Mouse (Mus musculus): Measurements from ENCODE around the gene Lrrfip1. TPM values are rescaled to one million over a fixed set of nuclear protein-coding genes. Genes with fewer than 3 reads are reported as not detected.

Gene Lrrfip1
- polyA plus RNA-seq, 1 experiment, result 74.1 TPM

DNA sequence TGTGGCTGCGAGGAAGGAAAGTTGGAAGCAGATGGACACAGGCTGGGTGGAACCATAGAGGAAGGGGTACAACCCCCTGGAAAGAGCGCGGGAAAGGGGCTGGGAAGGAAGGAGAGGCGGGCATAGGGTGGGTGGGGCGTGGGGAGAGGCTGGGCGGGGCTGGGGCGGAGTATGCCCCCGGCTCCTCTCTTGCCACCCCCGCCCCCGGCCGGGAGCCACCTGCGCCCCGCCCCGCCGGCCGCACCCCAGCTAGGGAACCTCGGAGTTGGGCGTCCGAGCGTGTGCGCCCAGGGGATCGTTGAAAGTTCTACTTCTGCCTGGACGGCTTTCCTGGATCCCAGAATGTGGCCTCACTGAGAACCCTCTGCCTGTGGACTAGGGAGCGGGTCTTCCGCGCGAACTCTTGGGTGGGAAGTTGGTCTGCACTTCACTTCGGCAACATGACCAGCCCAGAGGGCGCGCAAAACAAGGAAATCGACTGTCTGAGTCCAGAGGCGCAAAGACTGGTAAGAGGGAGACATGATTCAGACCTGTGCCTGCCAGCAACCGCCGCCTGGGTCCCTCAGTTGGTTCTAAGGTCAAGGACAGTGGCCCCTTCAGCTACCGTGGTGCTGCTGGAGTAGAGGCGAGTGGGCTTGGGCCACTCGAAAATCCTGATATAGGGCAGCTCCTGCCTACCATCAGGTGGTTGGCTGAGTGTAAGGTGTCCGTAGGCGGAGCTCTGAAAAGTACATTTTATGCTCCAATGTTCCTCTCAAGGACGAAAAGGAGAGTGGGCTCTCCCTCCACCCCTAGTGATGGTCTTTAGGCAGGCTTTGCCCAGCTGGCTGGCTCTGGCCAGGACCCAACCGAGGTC is 54.9 kb downstream of the Lrrfip1 start:
- peak overlapping the region; percentile 65 for H3ac ChIP-seq (ENCODE audit: control insufficient read depth, insufficient read length, low read depth)
- no peaks in the 10 kb centered on the region for H3K27me3 ChIP-seq (ENCODE audit: control insufficient read depth, insufficient read depth, insufficient read length)
- H3K79me2 ChIP-seq (ENCODE audit: control insufficient read depth, insufficient read depth), result peaks cover 87% of the 10 kb centered on the region
- H3K79me3 ChIP-seq (ENCODE audit: low read depth), result peaks cover 70% of the 10 kb centered on the region
- H3K36me3 ChIP-seq (ENCODE audit: control insufficient read depth, insufficient read depth), result peaks cover 5% of the 10 kb centered on the region
- H3K4me3 ChIP-seq (ENCODE audit: insufficient read depth, poor library complexity, severe bottlenecking), result peak overlapping the region; percentile 84
- TF ChIP-seq USF1 (IDR thresholded peaks at IDR 0.05; ENCODE audit: low read depth) (no peak), MAX (IDR thresholded peaks at IDR 0.05) (no peak), FOSL1 (IDR thresholded peaks at IDR 0.05; ENCODE audit: insufficient read depth, low read length, poor library complexity, severe bottlenecking) (no peak), CEBPB (IDR thresholded peaks at IDR 0.05; ENCODE audit: low read depth) (no peak), MYOG (IDR thresholded peaks at IDR 0.05; ENCODE audit: control insufficient read depth, extremely low read depth, insufficient read length) (no peak), CTCF (IDR thresholded peaks at IDR 0.05; ENCODE audit: control insufficient read depth, insufficient read depth, insufficient read length) (no peak), MYOD1 (IDR thresholded peaks at IDR 0.05; ENCODE audit: control insufficient read depth, insufficient read length, low read depth) (no peak)

DNA sequence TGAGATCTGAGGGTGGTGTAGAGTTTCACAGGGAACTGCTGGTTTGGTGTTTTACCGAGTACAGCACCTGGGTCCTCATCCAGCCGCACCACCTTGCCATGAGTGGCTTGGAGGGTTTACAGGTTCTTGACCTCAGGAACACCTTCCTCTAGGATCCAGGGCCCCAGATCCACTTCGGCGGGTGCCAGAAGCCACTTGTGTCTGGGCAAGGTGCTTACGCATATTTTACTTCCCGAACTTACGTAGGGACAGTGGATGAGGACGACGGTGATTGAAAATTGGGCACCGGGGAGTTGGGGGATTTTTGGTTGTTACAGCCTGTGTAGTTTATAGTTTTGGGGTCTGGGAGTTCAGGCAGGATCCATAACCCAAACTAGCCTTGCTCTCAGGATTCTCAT is 55.5 kb downstream of the Lrrfip1 start:
- Histone ChIP-seq H3K79me2 (ENCODE audit: control insufficient read depth, insufficient read depth) (peaks cover 89% of the 10 kb centered on the region), H3K36me3 (ENCODE audit: control insufficient read depth, insufficient read depth) (peaks cover 8% of the 10 kb centered on the region), H3K27me3 (ENCODE audit: control insufficient read depth, insufficient read depth, insufficient read length) (no peaks in the 10 kb centered on the region), H3K79me3 (ENCODE audit: low read depth) (peaks cover 76% of the 10 kb centered on the region), H3ac (ENCODE audit: control insufficient read depth, insufficient read length, low read depth) (peak overlapping the region; percentile 57), H3K4me3 (ENCODE audit: insufficient read depth, poor library complexity, severe bottlenecking) (peak overlapping the region; percentile 84)
- no peak for TF ChIP-seq CEBPB (IDR thresholded peaks at IDR 0.05; ENCODE audit: low read depth)
- TF ChIP-seq USF1 (IDR thresholded peaks at IDR 0.05; ENCODE audit: low read depth), result no peak
- no peak for TF ChIP-seq MYOG (IDR thresholded peaks at IDR 0.05; ENCODE audit: control insufficient read depth, extremely low read depth, insufficient read length)
- no peak for TF ChIP-seq MYOD1 (IDR thresholded peaks at IDR 0.05; ENCODE audit: control insufficient read depth, insufficient read length, low read depth)
- TF ChIP-seq MAX (IDR thresholded peaks at IDR 0.05), result no peak
- no peak for TF ChIP-seq CTCF (IDR thresholded peaks at IDR 0.05; ENCODE audit: control insufficient read depth, insufficient read depth, insufficient read length)
- no peak for TF ChIP-seq FOSL1 (IDR thresholded peaks at IDR 0.05; ENCODE audit: insufficient read depth, low read length, poor library complexity, severe bottlenecking)

DNA sequence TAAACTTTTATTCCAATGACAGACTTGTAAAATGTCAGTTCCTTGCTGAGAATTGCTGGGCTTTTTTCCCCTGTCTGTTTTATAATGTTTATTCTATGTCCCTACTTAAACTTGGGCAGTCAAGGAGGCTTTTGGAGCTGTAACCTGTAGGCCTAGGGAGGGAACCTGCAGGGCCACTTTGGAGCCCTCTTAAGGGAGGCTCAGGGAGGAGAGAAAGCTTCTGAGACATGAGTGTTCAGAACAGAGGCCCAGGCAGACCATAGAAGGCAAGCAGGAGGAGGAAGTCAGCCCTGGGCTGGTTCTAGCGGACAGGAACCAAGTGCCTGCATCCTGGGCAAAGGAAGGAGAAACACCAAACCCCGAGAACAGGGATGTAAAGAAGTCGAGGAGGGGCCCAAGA is 56.3 kb downstream of the Lrrfip1 start:
- Histone ChIP-seq H3ac (ENCODE audit: control insufficient read depth, insufficient read length, low read depth) (peak overlapping the region; percentile 36), H3K4me3 (ENCODE audit: insufficient read depth, poor library complexity, severe bottlenecking) (peak overlapping the region; percentile 84), H3K36me3 (ENCODE audit: control insufficient read depth, insufficient read depth) (peaks cover 8% of the 10 kb centered on the region), H3K79me2 (ENCODE audit: control insufficient read depth, insufficient read depth) (peaks cover 94% of the 10 kb centered on the region), H3K27me3 (ENCODE audit: control insufficient read depth, insufficient read depth, insufficient read length) (no peaks in the 10 kb centered on the region), H3K79me3 (ENCODE audit: low read depth) (peaks cover 83% of the 10 kb centered on the region)
- TF ChIP-seq FOSL1 (IDR thresholded peaks at IDR 0.05; ENCODE audit: insufficient read depth, low read length, poor library complexity, severe bottlenecking) (no peak), CEBPB (IDR thresholded peaks at IDR 0.05; ENCODE audit: low read depth) (no peak), USF1 (IDR thresholded peaks at IDR 0.05; ENCODE audit: low read depth) (no peak), MYOD1 (IDR thresholded peaks at IDR 0.05; ENCODE audit: control insufficient read depth, insufficient read length, low read depth) (no peak), CTCF (IDR thresholded peaks at IDR 0.05; ENCODE audit: control insufficient read depth, insufficient read depth, insufficient read length) (no peak), MYOG (IDR thresholded peaks at IDR 0.05; ENCODE audit: control insufficient read depth, extremely low read depth, insufficient read length) (no peak), MAX (IDR thresholded peaks at IDR 0.05) (no peak)

DNA sequence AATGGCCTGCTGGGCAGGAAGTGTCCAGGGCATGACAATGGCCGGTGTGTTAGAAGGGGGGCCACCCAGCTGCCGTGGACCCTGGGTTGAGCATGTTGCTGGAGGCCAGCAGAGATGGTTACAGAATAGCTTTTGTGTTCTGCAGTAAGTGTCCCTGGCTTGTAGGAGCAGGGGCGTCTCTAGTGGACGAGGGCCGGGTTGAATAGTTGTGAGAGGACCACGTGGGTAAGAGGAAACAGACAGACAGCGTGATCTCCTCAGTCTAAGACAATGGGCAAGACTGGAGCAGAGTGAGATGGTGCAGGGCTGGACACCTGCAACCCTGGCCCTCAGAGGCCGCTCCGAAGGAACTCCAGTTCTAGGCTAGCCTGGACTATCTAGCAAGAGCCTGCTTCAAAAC is 57.2 kb downstream of the Lrrfip1 start:
- peaks cover 87% of the 10 kb centered on the region for H3K79me3 ChIP-seq (ENCODE audit: low read depth)
- TF ChIP-seq CTCF (IDR thresholded peaks at IDR 0.05; ENCODE audit: control insufficient read depth, insufficient read depth, insufficient read length), result no peak
- TF ChIP-seq MAX (IDR thresholded peaks at IDR 0.05), result peak; percentile 63
- H3K36me3 ChIP-seq (ENCODE audit: control insufficient read depth, insufficient read depth), result peaks cover 13% of the 10 kb centered on the region
- no peaks in the 10 kb centered on the region for H3K27me3 ChIP-seq (ENCODE audit: control insufficient read depth, insufficient read depth, insufficient read length)
- H3K79me2 ChIP-seq (ENCODE audit: control insufficient read depth, insufficient read depth), result peaks cover 94% of the 10 kb centered on the region
- H3ac ChIP-seq (ENCODE audit: control insufficient read depth, insufficient read length, low read depth), result peak overlapping the region; percentile 41
- H3K4me3 ChIP-seq (ENCODE audit: insufficient read depth, poor library complexity, severe bottlenecking), result peak overlapping the region; percentile 84

DNA sequence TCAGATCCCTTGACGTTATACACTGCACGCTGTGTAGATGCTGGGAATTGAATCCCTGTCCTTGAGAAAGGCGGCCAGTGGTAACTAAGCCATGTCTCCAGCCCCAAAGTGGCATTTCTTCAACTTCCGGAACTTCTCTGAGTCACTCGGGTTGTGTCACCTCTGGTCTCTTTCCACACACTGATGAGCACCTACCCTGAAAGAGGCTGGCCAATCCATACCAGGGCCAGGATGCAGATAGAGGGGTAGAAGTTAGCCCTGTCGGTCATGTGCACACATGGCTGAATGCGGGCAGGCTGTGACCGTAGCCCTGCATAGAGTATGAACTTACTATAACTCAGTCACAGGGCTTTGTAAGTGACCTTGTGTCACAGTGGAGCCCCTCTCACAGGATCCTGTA is 57.9 kb downstream of the Lrrfip1 start:
- Histone ChIP-seq H3K36me3 (ENCODE audit: control insufficient read depth, insufficient read depth) (peaks cover 15% of the 10 kb centered on the region), H3K4me3 (ENCODE audit: insufficient read depth, poor library complexity, severe bottlenecking) (no peak overlapping the region), H3K79me2 (ENCODE audit: control insufficient read depth, insufficient read depth) (peaks cover 94% of the 10 kb centered on the region), H3K79me3 (ENCODE audit: low read depth) (peaks cover 88% of the 10 kb centered on the region), H3ac (ENCODE audit: control insufficient read depth, insufficient read length, low read depth) (peak overlapping the region; percentile 10), H3K27me3 (ENCODE audit: control insufficient read depth, insufficient read depth, insufficient read length) (no peaks in the 10 kb centered on the region)
- TF ChIP-seq MAX (IDR thresholded peaks at IDR 0.05) (no peak), CEBPB (IDR thresholded peaks at IDR 0.05; ENCODE audit: low read depth) (peak; percentile 21), MYOD1 (IDR thresholded peaks at IDR 0.05; ENCODE audit: control insufficient read depth, insufficient read length, low read depth) (peak; percentile 2)

Measured in C2C12 (cell line).